Mouse (Mus musculus) CH12.LX (cell line): ENCODE measurements around the gene Fam120a. TPM values are rescaled to one million over a fixed set of nuclear protein-coding genes. Genes with fewer than 3 reads are reported as not detected.

Experiments
- DNase-seq: peaks from one replicate; pipeline ENCODE4 v3.0.0-alpha.2; 2013; ENCODE audit errors: extremely low read depth
- H3K27ac ChIP-seq: 2 replicates; pipeline ENCODE4 v1.5.1; 2012; ENCODE audit warnings: low read depth, mild to moderate bottlenecking, control low read depth, moderate library complexity; ENCODE audit not compliant: insufficient read depth
- H3K27me3 ChIP-seq: replicated peaks from 2 replicates; pipeline ENCODE3; 2012; ENCODE audit warnings: inconsistent platforms
- H3K36me3 ChIP-seq, 2 experiments: replicated peaks in 1 of 2; 2 replicates each; pipeline versions ENCODE3 to v1.6.1; 2012; ENCODE audit warnings: inconsistent platforms in 1 of 2, low read length in 1 of 2, mild to moderate bottlenecking in 1 of 2, mixed read lengths in 1 of 2, moderate library complexity in 1 of 2; ENCODE audit not compliant: control insufficient read depth in 1 of 2, insufficient read depth in 1 of 2
- H3K4me1 ChIP-seq, 2 experiments: 2 replicates each; pipeline ENCODE4 v1.6.1; 2012; ENCODE audit warnings: inconsistent platforms in 1 of 2, moderate library complexity in 1 of 2; ENCODE audit not compliant: insufficient read depth in 2 of 2, control insufficient read depth in 1 of 2
- H3K4me2 ChIP-seq: 2 replicates; pipeline ENCODE4 v1.6.1; 2012; ENCODE audit warnings: low read depth, mild to moderate bottlenecking, control low read depth; ENCODE audit not compliant: poor library complexity, insufficient read depth, severe bottlenecking
- H3K4me3 ChIP-seq, 3 experiments: fragments of 150-350 bp in 1 of 3; sonication (generic) in 1 of 3; replicated peaks in 1 of 3; 2 replicates each; pipeline versions ENCODE3 to v1.5.1; 2011 to 2012; ENCODE audit warnings: low read depth in 2 of 3, low read length in 2 of 3, mild to moderate bottlenecking in 2 of 3, moderate library complexity in 2 of 3, control low read depth in 1 of 3, improper control_type of control experiment in 1 of 3, inconsistent platforms in 1 of 3, mixed read lengths in 1 of 3; ENCODE audit not compliant: poor library complexity in 1 of 3
- H3K79me2 ChIP-seq: replicated peaks from 2 replicates; pipeline ENCODE4 v1.6.1; 2012; ENCODE audit warnings: mild to moderate bottlenecking, moderate library complexity; ENCODE audit not compliant: control insufficient read depth, poor library complexity, insufficient read depth, severe bottlenecking; ENCODE audit errors: extremely low read depth
- H3K9ac ChIP-seq: 2 replicates; pipeline ENCODE4 v1.6.1; 2012; ENCODE audit warnings: low read depth, mild to moderate bottlenecking, control low read depth, moderate library complexity; ENCODE audit not compliant: insufficient read depth
- H3K9me3 ChIP-seq: replicated peaks from 2 replicates; pipeline ENCODE3; 2012; ENCODE audit warnings: low read length, inconsistent platforms, mixed read lengths
- BHLHE40 ChIP-seq: IDR thresholded peaks from 2 replicates; pipeline ENCODE4 v1.6.1; 2011; ENCODE audit warnings: mild to moderate bottlenecking, low read depth, low read length, improper control_type of control experiment
- E2F4 ChIP-seq: IDR thresholded peaks from 2 replicates; pipeline ENCODE4 v1.6.1; 2011; ENCODE audit warnings: low read depth, low read length, improper control_type of control experiment; ENCODE audit not compliant: insufficient replicate concordance
- ELF1 ChIP-seq: IDR thresholded peaks from 2 replicates; pipeline ENCODE4 v1.6.1; 2014; ENCODE audit warnings: low read depth, mild to moderate bottlenecking, inconsistent platforms, low read length, improper control_type of control experiment
- EP300 ChIP-seq: IDR thresholded peaks from 2 replicates; pipeline ENCODE4 v1.6.1; 2011; ENCODE audit warnings: low read length, improper control_type of control experiment
- ETS1 ChIP-seq: conservative IDR thresholded peaks from 2 replicates; pipeline ENCODE4 v1.6.1; 2012; ENCODE audit warnings: low read depth, mild to moderate bottlenecking, inconsistent platforms, low read length, improper control_type of control experiment, moderate library complexity
- GABPA ChIP-seq: IDR thresholded peaks from 2 replicates; pipeline ENCODE4 v1.6.1; 2012; ENCODE audit warnings: low read depth, low read length, improper control_type of control experiment, inconsistent platforms; ENCODE audit not compliant: insufficient replicate concordance
- HCFC1 ChIP-seq: IDR thresholded peaks from 2 replicates; pipeline ENCODE4 v1.6.1; 2012; ENCODE audit warnings: low read depth, mild to moderate bottlenecking, inconsistent platforms, low read length, improper control_type of control experiment
- IRF4 ChIP-seq: IDR thresholded peaks from 2 replicates; pipeline ENCODE4 v1.6.1; 2014; ENCODE audit warnings: low read depth, mild to moderate bottlenecking, inconsistent platforms, low read length, improper control_type of control experiment
- JUN ChIP-seq: IDR thresholded peaks from 2 replicates; pipeline ENCODE4 v1.6.1; 2011; ENCODE audit warnings: low read depth, mild to moderate bottlenecking, low read length, improper control_type of control experiment, moderate library complexity; ENCODE audit not compliant: insufficient read depth
- JUND ChIP-seq: conservative IDR thresholded peaks from 2 replicates; pipeline ENCODE4 v1.6.1; 2011; ENCODE audit warnings: low read depth, low read length, improper control_type of control experiment
- KAT2A ChIP-seq: IDR thresholded peaks from 2 replicates; pipeline ENCODE4 v1.6.1; 2012; ENCODE audit warnings: low read length, improper control_type of control experiment, inconsistent platforms; ENCODE audit not compliant: insufficient replicate concordance
- MAFK ChIP-seq: IDR thresholded peaks from 2 replicates; pipeline ENCODE4 v1.6.1; 2011; ENCODE audit warnings: low read length, improper control_type of control experiment; ENCODE audit not compliant: insufficient replicate concordance
- MAX ChIP-seq: IDR thresholded peaks from 2 replicates; pipeline ENCODE4 v1.6.1; 2011; ENCODE audit warnings: low read length, improper control_type of control experiment
- MAZ ChIP-seq: IDR thresholded peaks from 2 replicates; pipeline ENCODE4 v1.6.1; 2012; ENCODE audit warnings: low read depth, mild to moderate bottlenecking, inconsistent platforms, low read length, improper control_type of control experiment, moderate library complexity
- MEF2A ChIP-seq: IDR thresholded peaks from 2 replicates; pipeline ENCODE4 v1.6.1; 2014; ENCODE audit warnings: low read depth, mild to moderate bottlenecking, inconsistent platforms, low read length, improper control_type of control experiment, borderline replicate concordance
- MYC ChIP-seq: IDR thresholded peaks from 2 replicates; pipeline ENCODE4 v1.6.1; 2011; ENCODE audit warnings: low read depth, mild to moderate bottlenecking, improper control_type of control experiment, low read length
- NELFE ChIP-seq: IDR thresholded peaks from 2 replicates; pipeline ENCODE4 v1.6.1; 2011; ENCODE audit warnings: low read depth, low read length, improper control_type of control experiment
- POLR2A ChIP-seq: IDR thresholded peaks from 2 replicates; pipeline ENCODE4 v1.6.1; 2011; ENCODE audit warnings: low read depth, mild to moderate bottlenecking, improper control_type of control experiment, low read length
- POLR2AphosphoS2 ChIP-seq: IDR thresholded peaks from 2 replicates; pipeline ENCODE4 v1.6.1; 2011; ENCODE audit warnings: low read depth, low read length, improper control_type of control experiment
- SMC3 ChIP-seq: IDR thresholded peaks from 2 replicates; pipeline ENCODE4 v1.6.1; 2011; ENCODE audit warnings: low read depth, low read length, improper control_type of control experiment
- TCF12 ChIP-seq: IDR thresholded peaks from 2 replicates; pipeline ENCODE4 v1.6.1; 2014; ENCODE audit warnings: low read depth, mild to moderate bottlenecking, inconsistent platforms, low read length, improper control_type of control experiment
- USF1 ChIP-seq: IDR thresholded peaks from 2 replicates; pipeline ENCODE4 v1.6.1; 2014; ENCODE audit warnings: low read depth, mild to moderate bottlenecking, inconsistent platforms, low read length, improper control_type of control experiment
- ZC3H11A ChIP-seq: IDR thresholded peaks from 2 replicates; pipeline ENCODE4 v1.6.1; 2012; ENCODE audit warnings: low read depth, mild to moderate bottlenecking, inconsistent platforms, low read length, improper control_type of control experiment
- ZNF384 ChIP-seq: IDR thresholded peaks from 2 replicates; pipeline ENCODE4 v1.6.1; 2012; ENCODE audit warnings: low read depth, low read length, improper control_type of control experiment, inconsistent platforms
- dilution Hi-C: fragments of 300-500 bp; cut with MboI; formaldehyde crosslinking; loops from 2 replicates; pipeline ENCODE4 v1.14.3; 2020; ENCODE audit warnings: low sequenced_read_pairs; ENCODE audit not compliant: extremely low pct_unique_long_range_greater_than_20kb, extremely low pct_ligation_motif_present
- in situ Hi-C: fragments of 300-500 bp; cut with MboI; formaldehyde crosslinking; loops from 3 replicates; pipeline ENCODE4 v1.14.3; 2019; ENCODE audit warnings: low sequenced_read_pairs, low pct_ligation_motif_present, low pct_unique_long_range_greater_than_20kb, mixed read lengths
- polyA plus RNA-seq: library from polyadenylated mRNA; unstranded; fragments of >175 nt; gene quantifications from 2 replicates; pipeline ENCODE4 v1.2.1, GENCODE M21; 2012; ENCODE audit warnings: low read depth; ENCODE audit not compliant: insufficient read length
- total RNA-seq, 2 experiments: library from RNA; depleted of rRNA; stranded (reverse); fragments of 300-350 nt in 1 of 2; fragments of >200 nt in 1 of 2; gene quantifications; 2 replicates each; pipeline ENCODE4 v1.2.3; 2012 to 2014

The Fam120a gene
- total and polyA plus RNA-seq, 3 experiments = 70.0 to 122 (median 82.6) TPM

- Histone ChIP-seq H3K79me2 (no peaks in the 10 kb centered on the region), H3K36me3 (peaks cover 0 to 11% of the 10 kb centered on the region in 2 experiments), H3K9me3 (no peaks in the 10 kb centered on the region), H3K27me3 (no peaks in the 10 kb centered on the region), H3K4me1 (peaks cover 16 to 53% of the 10 kb centered on the region in 2 experiments), H3K4me2 (no peak overlapping the region), H3K9ac (no peak overlapping the region), H3K27ac (no peak overlapping the region), H3K4me3 (no peak overlapping the region)
- no peak for DNase-seq
- TF ChIP-seq ELF1 = no peak
- TF ChIP-seq ETS1 = no peak
- TF ChIP-seq KAT2A = no peak
- TF ChIP-seq MYC = no peak
- TF ChIP-seq POLR2AphosphoS2 = no peak
- no peak for TF ChIP-seq E2F4
- TF ChIP-seq JUN = no peak
- TF ChIP-seq ZNF384 = no peak
- TF ChIP-seq JUND = no peak
- no peak for TF ChIP-seq SMC3
- TF ChIP-seq IRF4 = no peak
- no peak for TF ChIP-seq ZC3H11A
- no peak for TF ChIP-seq NELFE
- TF ChIP-seq USF1 = no peak
- no peak for TF ChIP-seq MAZ
- no peak for TF ChIP-seq GABPA
- TF ChIP-seq MAFK = no peak
- no peak for TF ChIP-seq HCFC1
- in situ Hi-C loops (no loop called here), dilution Hi-C loops (no loop called here)
Observed at GRCm38 (mm10) chr13:48843530-48843929, 124.3 kb downstream of the Fam120a start.

- in situ Hi-C loops = no loop called here
- peaks cover 0 to 9% of the 10 kb centered on the region in 2 experiments for H3K36me3 ChIP-seq
- TF ChIP-seq TCF12 (no peak), MEF2A (no peak), POLR2A (no peak), HCFC1 (no peak), KAT2A (no peak), EP300 (peak; percentile 32; the same call in 1 of the 2 replicates), MAZ (no peak), BHLHE40 (no peak), MAX (0 out of 2 replicates have a peak, but pooled peaks have one; percentile 11), MYC (no peak), IRF4 (peak; percentile 38; the same call in 1 of the 2 replicates), MAFK (no peak), JUN (no peak)
- TF ChIP-seq, all 38 proteins: peak for 3
- H3K27ac ChIP-seq = no peak overlapping the region
- no peaks in the 10 kb centered on the region for H3K79me2 ChIP-seq
- H3K27me3 ChIP-seq = no peaks in the 10 kb centered on the region
- H3K9ac ChIP-seq = no peak overlapping the region
- H3K4me1 ChIP-seq = peaks cover 16 to 57% of the 10 kb centered on the region in 2 experiments
- peak overlapping the region in 1 of 3 experiments; percentile 15 for H3K4me3 ChIP-seq
- dilution Hi-C loops = no loop called here
- DNase-seq = peak; percentile 63
- no peak overlapping the region; the same call in 1 of the 2 replicates for H3K4me2 ChIP-seq
- H3K9me3 ChIP-seq = no peaks in the 10 kb centered on the region
Observed at GRCm38 (mm10) chr13:48841905-48842592, 125.8 kb downstream of the Fam120a start.
